Mouse (Mus musculus): Measurements from ENCODE around the gene Fbxl4.

Fbxl4 gene

GRCm38 (mm10) chr4:22476967-22477710 is 119.8 kb downstream of the Fbxl4 start:
- peak; percentile 55 to 67 for DNase-seq (ENCODE audit: low spot score in 2 of 2)

- peak in 1 of 2 experiments; percentile 49 for DNase-seq (ENCODE audit: low spot score in 2 of 2)
Measured at GRCm38 (mm10) chr4:22477711-22478230, 120.4 kb downstream of the Fbxl4 start.

GRCm38 (mm10) chr4:22478488-22479367 is 121.4 kb downstream of the Fbxl4 start:
- DNase-seq (ENCODE audit: low spot score in 2 of 2) = no peak

GRCm38 (mm10) chr4:22479368-22480090 is 122.2 kb downstream of the Fbxl4 start:
- no peak for DNase-seq (ENCODE audit: low spot score in 2 of 2)

GRCm38 (mm10) chr4:22480091-22480857 is 122.9 kb downstream of the Fbxl4 start:
- DNase-seq (ENCODE audit: low spot score in 2 of 2) = no peak

- no peak for DNase-seq (ENCODE audit: low spot score in 2 of 2)
Measured at GRCm38 (mm10) chr4:22480858-22481205, 123.5 kb downstream of the Fbxl4 start.

- no peak for DNase-seq (ENCODE audit: low spot score in 2 of 2)
Measured at GRCm38 (mm10) chr4:22482118-22482517, 124.8 kb downstream of the Fbxl4 start.

- no peak for DNase-seq (ENCODE audit: low spot score in 2 of 2)
Measured at GRCm38 (mm10) chr4:22482756-22483280, 125.5 kb downstream of the Fbxl4 start.

- no peak for DNase-seq (ENCODE audit: low spot score in 2 of 2)
Measured at GRCm38 (mm10) chr4:22483548-22483947, 126.2 kb downstream of the Fbxl4 start.
